Mouse (Mus musculus) cortical plate, adult 2 months (tissue): Measurements from ENCODE around the gene Gpn1.
"Not testable (repeated sequence)": the region's sequence is repeated elsewhere in the genome, so short reads cannot be mapped to it uniquely, and the experiment has no call there.

Experiments
- CTCF ChIP-seq: fragments of 200-500 bp; IDR thresholded peaks from 2 replicates; pipeline ENCODE4 v1.5.1; 2011; ENCODE audit warnings: mild to moderate bottlenecking, control low read depth, low read length; ENCODE audit not compliant: insufficient read depth; ENCODE audit errors: extremely low read depth
- POLR2A ChIP-seq: fragments of 200-500 bp; IDR thresholded peaks from 2 replicates; pipeline ENCODE4 v1.6.1; 2011; ENCODE audit warnings: mild to moderate bottlenecking, low read length, control low read depth; ENCODE audit not compliant: insufficient read depth; ENCODE audit errors: extremely low read depth

DNA sequence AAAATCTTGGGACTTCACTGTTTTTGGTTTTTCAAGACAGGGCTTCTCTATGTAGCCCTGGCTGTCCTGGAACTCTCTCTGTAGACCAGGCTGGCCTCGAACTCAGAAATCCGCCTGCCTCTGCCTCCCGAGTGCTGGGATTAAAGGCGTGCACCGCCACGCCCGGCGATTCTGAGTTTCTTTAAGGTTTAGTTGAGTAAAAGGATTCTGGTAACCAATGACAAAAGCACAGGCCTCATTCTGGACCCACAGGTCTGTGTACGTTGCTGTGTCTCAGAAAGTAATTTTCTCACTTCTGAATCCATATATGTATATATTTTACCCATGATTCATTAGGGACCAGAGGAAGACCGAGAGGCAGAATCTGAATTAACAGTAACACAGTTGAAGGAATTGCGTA, 33.2 kb downstream of the Gpn1 start, which contains the start of gene Supt7l:
- TF ChIP-seq POLR2A, CTCF: not testable (repeated sequence)
